Mouse (Mus musculus) kidney, adult 2 months (tissue): ENCODE data around the gene Tgfbrap1.

Experiments
- CTCF ChIP-seq: fragments of 200-500 bp; conservative IDR thresholded peaks from 2 replicates; pipeline ENCODE4 v1.5.1; 2011; ENCODE audit warnings: low read depth, mild to moderate bottlenecking, control low read depth, low read length, moderate library complexity, mixed read lengths; ENCODE audit not compliant: insufficient read depth, insufficient read length
- POLR2A ChIP-seq: fragments of 200-500 bp; IDR thresholded peaks from one replicate; pipeline ENCODE4 v1.6.1; 2011; ENCODE audit warnings: low read depth, low read length, control low read depth

GRCm38 (mm10) chr1:43124726-43125125 is 26.3 kb upstream of the Tgfbrap1 start:
- TF ChIP-seq CTCF (no peak), POLR2A (no peak)
